Mouse (Mus musculus) heart, adult 2 months (tissue): ENCODE data around the gene Stab2.

Experiments
- CTCF ChIP-seq: fragments of 200-600 bp; IDR thresholded peaks from 2 replicates; pipeline ENCODE4 v1.8.1; 2022; ENCODE audit warnings: antibody characterized with exemption, mild to moderate bottlenecking, moderate library complexity
- EP300 ChIP-seq: fragments of 200-500 bp; IDR thresholded peaks from 2 replicates; pipeline ENCODE4 v1.6.1; 2011; ENCODE audit warnings: low read depth, low read length, control low read depth; ENCODE audit not compliant: insufficient read depth

- TF ChIP-seq CTCF = no peak
- TF ChIP-seq EP300 = no peak
Measured at GRCm38 (mm10) chr10:86889440-86889839, 118.4 kb downstream of the Stab2 start.
